Mouse (Mus musculus) embryonic facial prominence, embryonic 12.5 days (tissue): ENCODE measurements around the gene Ifna12. TPM values are rescaled to one million over a fixed set of nuclear protein-coding genes. Genes with fewer than 3 reads are reported as not detected.

Experiments
- polyA plus RNA-seq: library from polyadenylated mRNA; unstranded; fragments of >200 nt; fragmentation: Nextera tagmentation; extraction: Ambion mirVana; gene quantifications from 2 replicates; pipeline ENCODE4 v1.2.1, GENCODE M21; 2016

The Ifna12 gene
- polyA plus RNA-seq, 1 experiment from 2014 or later, result not detected

Other genes starting within 250 kb of the Ifna12 start
- 6.0 and 6.9 TPM in 2 replicates for gene Hacd4, start 164.4 kb downstream of the Ifna12 start, polyA plus RNA-seq
- gene Ifnb1, start 80.6 kb downstream of the Ifna12 start, polyA plus RNA-seq, result not detected in 2 replicates
- not detected in 2 replicates for gene Ifna15, start 45.1 kb downstream of the Ifna12 start, polyA plus RNA-seq
- gene Ifna14, start 31.6 kb downstream of the Ifna12 start, polyA plus RNA-seq, result not detected in 2 replicates
- gene Ifna9, start 11.0 kb downstream of the Ifna12 start, polyA plus RNA-seq, result not detected in 2 replicates
- gene C87499, start 31.0 kb upstream of the Ifna12 start, polyA plus RNA-seq, result not detected in 2 replicates
- gene Ifna13, start 41.1 kb upstream of the Ifna12 start, polyA plus RNA-seq, result not detected in 2 replicates
- gene Ifna16, start 73.5 kb upstream of the Ifna12 start, polyA plus RNA-seq, result not detected in 2 replicates
- not detected in 2 replicates for gene Ifna2, start 80.5 kb upstream of the Ifna12 start, polyA plus RNA-seq
- gene Ifnab, start 88.0 kb upstream of the Ifna12 start, polyA plus RNA-seq, result not detected in 2 replicates
- 1.5 and 1.8 TPM in 2 replicates for gene Gm26566, start 118.4 kb upstream of the Ifna12 start, polyA plus RNA-seq
- 130 and 143 TPM in 2 replicates for gene Klhl9, start 119.1 kb upstream of the Ifna12 start, polyA plus RNA-seq
- not detected in 2 replicates for gene Gm13271, start 151.5 kb upstream of the Ifna12 start, polyA plus RNA-seq
- 0.32 and 0.41 TPM in 2 replicates for gene Gm13283, start 156.7 kb upstream of the Ifna12 start, polyA plus RNA-seq
- gene Gm13290, start 170.5 kb upstream of the Ifna12 start, polyA plus RNA-seq, result 0.37 TPM in 1 of 2 replicates, not detected in the other
- gene Gm13289, start 173.5 kb upstream of the Ifna12 start, polyA plus RNA-seq, result not detected in 2 replicates
- not detected in 2 replicates for gene Gm13272, start 176.5 kb upstream of the Ifna12 start, polyA plus RNA-seq
- 0.20 and 0.32 TPM in 2 replicates for gene Ifnz, start 178.8 kb upstream of the Ifna12 start, polyA plus RNA-seq
- not detected in 2 replicates for gene Gm13276, start 182.3 kb upstream of the Ifna12 start, polyA plus RNA-seq
- gene Gm13277, start 185.3 kb upstream of the Ifna12 start, polyA plus RNA-seq, result not detected in 2 replicates
- gene Gm13278, start 188.2 kb upstream of the Ifna12 start, polyA plus RNA-seq, result not detected in 2 replicates
- not detected in 2 replicates for gene Gm13275, start 191.1 kb upstream of the Ifna12 start, polyA plus RNA-seq
- not detected in 2 replicates for gene Gm13279, start 194.0 kb upstream of the Ifna12 start, polyA plus RNA-seq
- 1.0 and 1.5 TPM in 2 replicates for gene Gm13285, start 196.3 kb upstream of the Ifna12 start, polyA plus RNA-seq
- gene Gm13287, start 199.9 kb upstream of the Ifna12 start, polyA plus RNA-seq, result not detected in 2 replicates
- gene Gm13288, start 202.2 kb upstream of the Ifna12 start, polyA plus RNA-seq, result 0.15 TPM in 1 of 2 replicates, not detected in the other
- gene Ifna7, start 212.9 kb upstream of the Ifna12 start, polyA plus RNA-seq, result not detected in 2 replicates
- not detected in 2 replicates for gene Ifna11, start 216.6 kb upstream of the Ifna12 start, polyA plus RNA-seq
- gene Ifna6, start 224.0 kb upstream of the Ifna12 start, polyA plus RNA-seq, result not detected in 2 replicates
- not detected in 2 replicates for gene Ifna5, start 232.1 kb upstream of the Ifna12 start, polyA plus RNA-seq
- not detected in 2 replicates for gene Ifna4, start 238.5 kb upstream of the Ifna12 start, polyA plus RNA-seq
- gene Ifna1, start 246.7 kb upstream of the Ifna12 start, polyA plus RNA-seq, result not detected in 2 replicates